ENCODE assay signal across 8 mouse cellular contexts in genomic region chr7:127771262-127771661, GRCm38 (mm10). TPM values are rescaled to one million over a fixed set of nuclear protein-coding genes. Genes with fewer than 3 reads are reported as not detected.
DNase-seq lines count a peak whose midpoint lies in the region; ATAC-seq and TF ChIP-seq lines count a peak whose summit lies in the region.
"Had no signal": no experiment of that assay in that cellular context is flagged by ENCODE, and none has a peak within 500 bp of the region (broad histone marks: within the 10 kb centered on the region; RNA-seq: fewer than 3 reads in every experiment).

No protein-coding gene starts in this region.

- no peak for TF ChIP-seq CTCF in kidney, postnatal 0 days (IDR thresholded peaks at IDR 0.05; ENCODE audit: low read depth)
- TF ChIP-seq CTCF in liver, embryonic 14.5 days (IDR thresholded peaks at IDR 0.05; ENCODE audit: low read depth): no peak

- peaks cover 10% of the 10 kb centered on the region; the same call in 1 of the 2 replicates for H3K36me3 ChIP-seq in kidney, postnatal 0 days (ENCODE audit: insufficient read depth, low read length)
- H3K36me3 ChIP-seq in ES-E14 (ENCODE audit: control insufficient read depth, insufficient read depth, low read length, poor library complexity, severe bottlenecking): peaks cover 19% of the 10 kb centered on the region
- no peaks in the 10 kb centered on the region for H3K36me3 ChIP-seq in liver, embryonic 14.5 days (replicated peaks; ENCODE audit: control insufficient read depth, insufficient read depth, low read depth)

- H3K9ac ChIP-seq in kidney, postnatal 0 days (ENCODE audit: low read depth, low read length): peak overlapping the region; percentile 75; the same call in 1 of the 2 replicates
- peak overlapping the region; percentile 95; the same call in 1 of the 2 replicates for H3K9ac ChIP-seq in ES-E14 (ENCODE audit: insufficient read depth, low read depth, low read length, poor library complexity, severe bottlenecking)
- H3K9ac ChIP-seq in liver, embryonic 14.5 days (replicated peaks): no peak overlapping the region

- no peaks in the 10 kb centered on the region for H3K9me3 ChIP-seq in kidney, postnatal 0 days (replicated peaks; ENCODE audit: low read length)
- H3K9me3 ChIP-seq in ES-E14 (ENCODE audit: control insufficient read depth, insufficient read depth, low read depth, low read length): no peaks in the 10 kb centered on the region
- H3K9me3 ChIP-seq in liver, embryonic 14.5 days (ENCODE audit: control insufficient read depth, low read length): no peaks in the 10 kb centered on the region

- H3K4me1 ChIP-seq in kidney, postnatal 0 days (replicated peaks; ENCODE audit: insufficient read depth, low read length): peaks cover 6% of the 10 kb centered on the region; the same call in 1 of the 2 replicates
- peaks cover 0 to 17% of the 10 kb centered on the region in 2 experiments; a peak in 2 of 4 replicates for H3K4me1 ChIP-seq in ES-E14 (ENCODE audit: control insufficient read depth in 2 of 2, insufficient read depth in 2 of 2, low read length in 2 of 2, poor library complexity in 1 of 2)
- H3K4me1 ChIP-seq in liver, embryonic 14.5 days (replicated peaks; ENCODE audit: control insufficient read depth in 2 of 2, insufficient read depth in 2 of 2, low read length in 1 of 2): peaks cover 32 to 48% of the 10 kb centered on the region in 2 experiments

- no peak for TF ChIP-seq EP300 in liver, embryonic 14.5 days (IDR thresholded peaks at IDR 0.05; ENCODE audit: low read depth)

- 63% methylated on average over 5 of the region's 5 CpGs for WGBS in kidney, postnatal 0 days
- WGBS in liver, embryonic 14.5 days (ENCODE audit: insufficient replicate concordance): 44% methylated on average over 5 of the region's 5 CpGs

- H3K27ac ChIP-seq in kidney, postnatal 0 days: no peak overlapping the region
- H3K27ac ChIP-seq in ES-E14 (ENCODE audit: insufficient read depth, low read depth, low read length, poor library complexity, severe bottlenecking): no peak overlapping the region
- no peak overlapping the region for H3K27ac ChIP-seq in liver, embryonic 14.5 days

- H3K4me3 ChIP-seq in kidney, postnatal 0 days (replicated peaks; ENCODE audit: low read depth, low read length): no peak overlapping the region
- peak overlapping the region; percentile 81 to 96; a peak in 1 of 4 replicates for H3K4me3 ChIP-seq in ES-E14 (ENCODE audit: insufficient read depth in 1 of 2, low read depth in 1 of 2, low read length in 2 of 2, poor library complexity in 1 of 2, severe bottlenecking in 1 of 2)
- H3K4me3 ChIP-seq in liver, embryonic 14.5 days (ENCODE audit: insufficient read depth in 1 of 2, low read depth in 2 of 2, low read length in 2 of 2): no peak overlapping the region

- peak overlapping the region; percentile 61; the same call in 1 of the 2 replicates for H3K4me2 ChIP-seq in kidney, postnatal 0 days (ENCODE audit: low read length)
- H3K4me2 ChIP-seq in liver, embryonic 14.5 days (ENCODE audit: low read depth): peak overlapping the region; percentile 94

- in situ Hi-C loops in ES-E14 (cut with MboI; ENCODE audit: low sequenced_read_pairs in 2 of 2, unreplicated experiment in 2 of 2): no loop called here

- no peak for DNase-seq in kidney, postnatal 0 days (ENCODE audit: low spot score)
- no peak for DNase-seq in kidney, adult 9 months
- DNase-seq in ES-E14 (ENCODE audit: low read depth, low spot score): no peak
- peak; percentile 83 for DNase-seq in brain, adult 2 months (ENCODE audit: low read depth, low spot score)
- no peak for DNase-seq in liver, embryonic 14.5 days (ENCODE audit: low read depth in 3 of 3, low spot score in 3 of 3)
- no peak for DNase-seq in yolk sac, embryonic 10.5 days (ENCODE audit: low spot score)
- DNase-seq in adrenal gland, adult (ENCODE audit: inconsistent age in 2 of 2, low spot score in 1 of 2): no peak

- no peaks in the 10 kb centered on the region for H3K27me3 ChIP-seq in kidney, postnatal 0 days (ENCODE audit: insufficient read depth, low read length)
- H3K27me3 ChIP-seq in liver, embryonic 14.5 days (ENCODE audit: control insufficient read depth, insufficient read depth, low read length): no peaks in the 10 kb centered on the region

- ATAC-seq in kidney, postnatal 0 days (replicated peaks; ENCODE audit: low FRiP score, low read depth): no peak
- no peak for ATAC-seq in liver, embryonic 14.5 days (ENCODE audit: insufficient read depth)

TF ChIP-seq in ES-E14, 5 proteins besides CTCF, POLR2A, EP300 and RAD21:
- no peak for TF ChIP-seq ZNF384 (IDR thresholded peaks at IDR 0.05; ENCODE audit: low read depth, low read length)
- TF ChIP-seq MAFK (IDR thresholded peaks at IDR 0.05; ENCODE audit: insufficient read depth, low read depth, low read length): no peak
- no peak for TF ChIP-seq HCFC1 (IDR thresholded peaks at IDR 0.05; ENCODE audit: borderline replicate concordance, insufficient read depth, low read length)
- TF ChIP-seq CHD2 (IDR thresholded peaks at IDR 0.05; ENCODE audit: low read depth, low read length): no peak
- no peak for TF ChIP-seq ZC3H11A (IDR thresholded peaks at IDR 0.05; ENCODE audit: borderline replicate concordance, low read depth, low read length)

RNA-seq across cellular contexts. Expression of gene Orai3, which starts 1.6 kb away (rescaled TPM):
- polyA plus RNA-seq in kidney, postnatal 0 days (2015; fragmentation: Nextera tagmentation; extraction: Ambion mirVana): 27.2 and 30.1 TPM in 2 replicates
- total RNA-seq in ES-E14 (2012; rRNA removed): 14.0 and 30.7 TPM in 2 replicates
- 6.9 and 7.2 TPM in 2 replicates for polyA plus RNA-seq in liver, embryonic 14.5 days (2012; rRNA removed)
- 3.9 and 4.9 TPM in 2 replicates for polyA plus RNA-seq in liver, embryonic 14.5 days (2014; fragmentation: Nextera tagmentation; extraction: Ambion mirVana)

RNA-seq across cellular contexts. Expression of gene Setd1a, which starts 5.2 kb away (rescaled TPM):
- 15.6 and 17.9 TPM in 2 replicates for polyA plus RNA-seq in kidney, postnatal 0 days (2015; fragmentation: Nextera tagmentation; extraction: Ambion mirVana)
- total RNA-seq in ES-E14 (2012; rRNA removed): 22.6 and 24.4 TPM in 2 replicates
- 5.7 TPM in 2 replicates for polyA plus RNA-seq in liver, embryonic 14.5 days (2012; rRNA removed)
- polyA plus RNA-seq in liver, embryonic 14.5 days (2014; fragmentation: Nextera tagmentation; extraction: Ambion mirVana): 10.5 and 12.3 TPM in 2 replicates

RNA-seq across cellular contexts. Expression of gene Gm49388, which starts 14.1 kb away (rescaled TPM):
- not detected in 2 replicates for polyA plus RNA-seq in kidney, postnatal 0 days (2015; fragmentation: Nextera tagmentation; extraction: Ambion mirVana)
- total RNA-seq in ES-E14 (2012; rRNA removed): 1.5 and 1.9 TPM in 2 replicates
- 1.2 TPM in 1 of 2 replicates, not detected in the other for polyA plus RNA-seq in liver, embryonic 14.5 days (2012; rRNA removed)
- polyA plus RNA-seq in liver, embryonic 14.5 days (2014; fragmentation: Nextera tagmentation; extraction: Ambion mirVana): not detected in 2 replicates
- polyA plus RNA-seq: hindbrain, embryonic 11.5 days had no signal

RNA-seq across cellular contexts. Expression of gene Fbxl19, which starts 26.9 kb away (rescaled TPM):
- 2.8 and 3.5 TPM in 2 replicates for polyA plus RNA-seq in kidney, postnatal 0 days (2015; fragmentation: Nextera tagmentation; extraction: Ambion mirVana)
- 86.9 and 93.0 TPM in 2 replicates for total RNA-seq in ES-E14 (2012; rRNA removed)
- 10.8 and 11.3 TPM in 2 replicates for polyA plus RNA-seq in liver, embryonic 14.5 days (2012; rRNA removed)
- polyA plus RNA-seq in liver, embryonic 14.5 days (2014; fragmentation: Nextera tagmentation; extraction: Ambion mirVana): 0.85 and 1.1 TPM in 2 replicates

RNA-seq across cellular contexts. Expression of gene Hsd3b7, which starts 29.1 kb away (rescaled TPM):
- polyA plus RNA-seq in kidney, postnatal 0 days (2015; fragmentation: Nextera tagmentation; extraction: Ambion mirVana): 28.3 and 28.8 TPM in 2 replicates
- total RNA-seq in ES-E14 (2012; rRNA removed): 14.7 and 22.5 TPM in 2 replicates
- polyA plus RNA-seq in liver, embryonic 14.5 days (2012; rRNA removed): 44.8 and 45.5 TPM in 2 replicates
- 44.8 and 45.5 TPM in 2 replicates for polyA plus RNA-seq in liver, embryonic 14.5 days (2014; fragmentation: Nextera tagmentation; extraction: Ambion mirVana)

Comparison
In these comparisons a context has a peak if more than half of its experiments do, and no peak if none do; other contexts are left out.
1. H3K4me3 ChIP-seq: peak in ES-E14 (2 of 2); none in kidney, postnatal 0 days (single experiment) and liver, embryonic 14.5 days (0 of 2).